Mouse (Mus musculus): Measurements from ENCODE around the gene 6330409D20Rik.
A peak's percentile ranks its signal among the peaks of the same experiment; 100 is the strongest.

6330409D20Rik gene

DNA sequence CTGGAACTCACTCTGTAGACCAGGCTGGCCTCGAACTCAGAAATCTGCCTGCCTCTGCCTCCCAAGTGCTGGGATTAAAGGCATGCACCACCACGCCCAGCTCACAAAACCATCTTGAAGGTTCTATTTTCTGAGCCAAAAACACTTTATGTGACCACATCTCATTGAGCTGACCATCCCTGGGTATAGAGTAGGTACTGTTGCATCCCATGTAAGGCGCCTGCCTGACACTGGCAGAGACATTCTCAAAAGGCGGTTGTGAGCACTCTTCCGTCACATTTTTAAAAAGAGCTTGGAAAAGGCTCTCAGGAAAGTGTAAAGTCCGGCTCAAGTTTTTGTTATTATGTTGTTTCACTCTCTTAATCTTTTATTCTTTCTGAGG is 15.8 kb upstream of the 6330409D20Rik start:
- no peak for DNase-seq

DNA sequence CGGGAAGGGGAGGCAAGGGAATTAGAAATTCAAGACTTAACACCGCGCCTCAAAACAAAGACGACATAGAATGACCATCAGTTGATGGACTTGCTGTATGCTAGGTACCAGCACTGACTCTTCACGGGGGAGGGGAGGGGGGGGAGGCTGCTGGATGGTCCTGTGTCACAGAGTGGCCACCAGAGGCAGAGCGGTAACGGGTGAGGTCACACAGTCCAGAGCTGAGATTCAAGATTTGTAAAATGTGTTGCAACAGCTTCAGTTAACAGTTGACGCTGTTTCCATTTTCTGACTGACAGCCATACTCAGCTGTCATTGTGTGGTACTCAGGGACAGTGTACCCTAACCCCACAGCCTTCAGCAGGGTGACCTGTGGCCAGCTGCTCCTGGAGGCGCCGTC is 11.4 kb upstream of the 6330409D20Rik start:
- no peak for DNase-seq

DNA sequence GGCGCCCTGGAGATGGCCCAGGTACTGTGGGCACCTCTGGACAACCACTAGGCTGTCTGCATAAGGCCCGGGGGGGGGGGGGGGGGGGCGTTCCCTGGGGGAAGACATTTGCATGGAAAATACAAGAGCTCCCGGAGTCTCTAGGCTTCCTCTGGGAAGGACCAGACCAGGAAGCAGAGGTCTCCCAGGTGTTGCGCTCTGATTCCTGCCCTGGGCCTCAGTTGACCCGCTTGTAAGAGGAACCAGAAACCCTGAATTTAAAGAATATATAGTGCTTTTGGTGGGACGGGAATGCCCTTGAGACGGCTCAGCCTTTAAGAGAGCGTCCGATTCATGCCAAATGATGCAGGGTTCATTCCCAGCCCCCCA is 10.8 kb upstream of the 6330409D20Rik start:
- DNase-seq, result no peak

- no peak for DNase-seq
Measured at GRCm38 (mm10) chr2:32750887-32751664, 10.3 kb upstream of the 6330409D20Rik start.

- DNase-seq, result no peak
Measured at GRCm38 (mm10) chr2:32750199-32750598, 9.4 kb upstream of the 6330409D20Rik start.

DNA sequence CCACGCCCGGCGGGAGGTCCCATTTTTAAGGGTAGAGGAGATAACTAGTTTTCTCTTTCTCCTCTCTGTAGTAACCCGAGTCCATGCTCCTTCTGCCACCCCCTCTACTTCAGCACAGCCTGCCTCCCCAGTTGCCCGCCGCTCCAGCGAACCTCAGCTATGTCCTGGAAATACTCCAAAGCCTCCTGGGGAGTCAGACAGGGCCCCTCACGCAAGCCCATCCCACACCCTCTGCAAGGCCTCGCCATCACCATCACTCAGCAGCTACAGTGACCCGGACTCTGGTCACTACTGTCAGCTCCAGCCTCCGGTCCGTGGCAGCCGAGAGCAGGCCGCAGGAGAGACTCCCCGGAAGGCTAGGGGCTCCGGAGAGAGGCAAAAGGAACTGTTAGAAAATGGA is 8.3 kb upstream of the 6330409D20Rik start:
- no peak for DNase-seq

DNA sequence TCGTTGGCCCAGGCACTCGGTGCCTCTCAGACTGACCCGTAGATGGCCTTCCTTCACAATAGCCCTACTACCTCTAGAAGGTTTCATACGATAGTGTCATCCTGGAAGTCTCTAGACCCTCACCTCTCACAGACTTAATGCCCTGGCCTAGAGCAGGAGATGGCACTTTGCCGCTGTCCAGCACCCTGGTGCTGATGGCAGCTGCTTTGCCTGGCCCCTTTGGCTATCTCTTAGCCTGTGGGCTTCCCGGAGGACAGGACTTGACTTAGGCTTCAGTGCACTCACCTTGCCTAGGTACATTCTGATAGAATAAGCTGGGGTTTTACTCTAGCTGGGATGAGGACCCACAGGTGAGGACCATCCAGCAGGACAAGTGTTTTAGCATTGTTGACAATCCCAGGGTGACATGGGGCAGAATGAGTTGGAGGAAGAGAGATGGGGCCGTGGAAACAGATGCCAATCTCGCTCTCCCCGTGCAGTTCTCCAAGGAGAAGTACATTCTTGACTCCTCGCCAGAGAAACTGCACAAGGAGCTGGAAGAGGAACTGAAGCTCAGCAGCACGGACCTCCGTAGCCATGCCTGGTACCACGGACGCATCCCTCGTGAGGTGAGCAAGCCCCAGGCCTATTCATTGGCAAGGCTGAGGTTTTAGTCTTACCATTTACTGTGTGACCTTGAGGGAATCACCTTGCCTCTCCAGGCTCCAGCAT is 3.6 kb upstream of the 6330409D20Rik start:
- DNase-seq, result no peak

DNA sequence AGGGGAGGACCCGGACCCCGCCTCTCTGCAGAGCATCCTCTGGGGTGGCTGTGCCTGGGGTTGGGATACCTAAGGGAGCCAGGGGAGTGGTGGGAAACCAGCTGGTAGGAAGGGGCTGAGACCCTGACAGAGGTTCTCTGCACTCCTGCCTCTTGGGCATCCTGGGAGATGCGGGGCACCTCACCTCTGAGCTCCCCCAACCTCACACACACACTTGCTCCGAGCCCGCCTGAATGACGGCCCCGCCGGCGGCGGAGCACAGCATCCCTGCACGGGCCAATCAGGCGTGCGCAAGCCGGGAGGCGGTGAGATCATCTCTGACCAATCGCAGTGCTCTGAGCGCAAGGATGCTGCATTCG is 1.3 kb upstream of the 6330409D20Rik start:
- peak; percentile 90 for DNase-seq

- peak; percentile 74 for DNase-seq
Measured at GRCm38 (mm10) chr2:32741273-32742172, 707 bp upstream of the 6330409D20Rik start.

- DNase-seq, result no peak
Measured at GRCm38 (mm10) chr2:32739311-32739710, 1.5 kb downstream of the 6330409D20Rik start.

DNA sequence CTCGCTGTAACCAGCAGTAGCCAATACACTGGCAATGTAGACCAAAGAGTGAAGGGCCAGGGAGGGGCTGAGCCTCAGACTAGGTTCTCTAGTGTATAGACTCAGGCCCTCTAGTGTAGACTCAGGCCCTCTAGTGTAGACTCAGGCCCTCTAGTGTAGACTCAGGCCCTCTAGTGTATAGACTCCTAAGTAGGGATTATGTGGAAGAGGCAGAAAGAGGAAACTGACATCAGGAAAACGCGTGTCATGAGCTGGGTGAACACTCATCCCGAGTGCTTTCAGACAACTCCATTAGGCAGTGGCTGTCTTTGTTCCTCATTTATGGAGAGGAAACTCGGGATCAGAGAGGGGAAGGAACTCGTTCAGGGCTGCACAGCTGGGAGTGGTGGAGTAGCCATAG is 3.8 kb downstream of the 6330409D20Rik start:
- no peak for DNase-seq

DNA sequence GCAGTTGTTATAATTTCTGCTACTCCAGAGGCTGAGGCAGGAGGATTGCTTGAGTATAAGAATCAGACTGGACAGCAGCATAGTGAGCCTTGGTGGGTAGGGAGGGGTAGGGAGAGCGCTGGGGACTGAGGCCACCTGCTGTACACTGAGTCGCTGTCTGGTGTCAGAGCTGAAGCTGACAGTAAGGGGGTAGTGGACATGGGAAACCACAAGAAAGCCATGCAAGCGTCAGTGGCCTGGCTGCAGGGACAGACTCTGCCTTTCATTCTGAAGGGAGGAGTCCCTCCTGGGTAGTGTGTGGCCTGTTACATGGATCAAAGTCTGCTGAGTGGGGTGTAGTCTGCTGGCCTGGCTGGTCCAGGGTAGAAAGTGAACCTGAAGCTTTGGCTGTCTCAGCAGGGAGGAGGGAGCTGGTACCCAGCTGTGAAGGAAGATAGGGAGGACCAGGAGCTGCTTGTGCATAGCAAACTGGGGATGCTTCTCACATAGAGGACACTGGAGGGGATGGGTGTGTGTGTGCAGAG is 4.4 kb downstream of the 6330409D20Rik start:
- no peak for DNase-seq

DNA sequence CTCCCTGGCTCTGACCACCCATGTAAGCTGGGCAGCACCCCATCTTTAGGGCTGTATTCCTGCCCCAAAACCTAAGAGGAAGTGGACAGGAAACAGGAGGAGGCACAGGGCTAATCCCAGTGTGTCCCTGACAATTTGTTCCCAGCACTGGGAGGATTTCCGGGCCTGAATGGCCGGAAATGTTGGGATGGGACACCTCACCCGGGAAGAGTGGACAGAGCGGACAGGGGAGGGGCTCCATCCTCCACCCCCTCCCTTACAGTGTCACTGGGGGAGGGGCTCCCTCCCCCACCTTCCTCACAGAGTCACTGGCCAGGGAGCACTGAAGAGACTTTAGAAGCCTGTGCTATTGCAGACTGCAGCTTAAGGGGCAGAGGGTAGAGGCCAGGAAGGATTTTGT is 5.9 kb downstream of the 6330409D20Rik start:
- no peak for DNase-seq

DNA sequence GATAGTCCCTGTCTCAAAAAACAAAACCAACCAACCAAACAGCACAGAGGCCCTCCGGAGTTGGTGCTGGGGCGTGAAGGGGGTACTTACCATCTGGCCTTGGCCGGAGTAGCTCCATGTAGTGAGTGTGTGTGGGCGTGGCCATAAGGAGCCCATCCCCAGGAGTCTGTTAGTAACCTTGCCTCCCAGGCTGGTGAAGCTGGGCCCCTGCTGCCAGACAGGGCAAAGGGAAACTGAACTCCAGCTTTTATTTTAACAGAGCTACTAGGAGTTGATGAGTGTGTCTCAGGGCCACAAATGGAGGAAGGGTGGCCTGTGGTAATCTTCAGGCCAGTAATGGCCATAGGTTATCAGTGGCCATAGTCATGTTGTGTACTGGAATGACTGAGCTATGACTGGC is 6.3 kb downstream of the 6330409D20Rik start:
- no peak for DNase-seq

DNA sequence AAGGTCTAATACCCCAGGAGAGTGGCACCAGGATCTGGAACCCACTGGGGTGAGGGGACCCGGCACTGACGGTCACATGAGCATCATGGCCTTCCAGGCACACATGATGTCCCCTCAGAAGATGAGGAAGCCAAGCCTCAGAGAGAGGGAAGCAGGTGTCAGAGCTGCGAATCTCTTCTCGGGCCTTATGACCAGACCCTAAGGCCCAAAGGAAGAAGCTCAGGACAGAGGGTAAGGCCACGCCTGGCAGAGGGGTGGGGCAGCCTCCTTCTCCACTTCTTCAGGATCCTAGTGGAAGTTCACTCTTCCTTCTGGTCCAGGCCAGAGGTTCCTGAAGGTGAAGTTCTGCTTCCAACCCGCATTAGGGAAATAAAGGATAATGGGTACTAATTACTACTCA is 8.1 kb downstream of the 6330409D20Rik start:
- DNase-seq, result no peak

- no peak for DNase-seq
Measured at GRCm38 (mm10) chr2:32731911-32732310, 8.9 kb downstream of the 6330409D20Rik start.

DNA sequence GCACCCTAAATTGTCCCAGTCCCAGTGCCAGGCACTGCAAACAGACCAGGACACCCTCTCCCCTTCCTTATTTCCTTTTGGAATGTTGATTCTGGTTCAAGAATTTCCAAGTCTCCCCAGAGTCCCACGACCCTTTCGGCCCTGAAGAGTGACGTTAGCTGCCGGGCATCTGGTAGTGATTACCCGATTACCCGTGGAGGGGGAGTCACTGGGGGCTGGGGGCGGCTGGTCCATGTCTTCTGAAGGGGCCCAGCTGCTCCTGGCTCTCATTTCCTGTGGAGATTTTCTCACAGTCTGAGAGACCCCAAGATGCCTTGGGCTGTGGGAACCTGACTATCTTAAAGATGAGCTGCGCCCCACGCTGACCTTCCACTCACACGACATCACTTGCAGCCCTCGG is 10.0 kb downstream of the 6330409D20Rik start:
- DNase-seq, result no peak

DNA sequence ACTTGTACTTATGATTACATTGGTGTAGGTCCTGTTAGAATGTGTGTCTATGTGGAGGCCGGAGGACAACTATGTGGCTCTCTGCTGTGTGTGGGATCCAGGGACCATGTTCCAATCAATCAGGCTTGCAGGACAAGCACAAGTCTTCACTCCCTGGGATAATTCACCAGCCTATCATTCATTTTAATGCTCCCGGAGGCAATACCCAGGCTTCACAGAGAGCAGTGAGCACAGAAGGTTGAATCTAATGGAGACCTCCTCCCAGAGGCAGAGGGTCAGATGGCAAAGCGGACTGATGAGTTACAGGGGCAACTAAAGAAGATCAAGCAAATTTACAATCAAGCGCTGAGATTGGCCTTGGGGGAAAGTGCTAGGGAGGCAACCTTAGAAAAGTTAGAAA is 11.3 kb downstream of the 6330409D20Rik start:
- DNase-seq, result no peak

GRCm38 (mm10) chr2:32728463-32728862 is 12.4 kb downstream of the 6330409D20Rik start:
- DNase-seq, result no peak

DNA sequence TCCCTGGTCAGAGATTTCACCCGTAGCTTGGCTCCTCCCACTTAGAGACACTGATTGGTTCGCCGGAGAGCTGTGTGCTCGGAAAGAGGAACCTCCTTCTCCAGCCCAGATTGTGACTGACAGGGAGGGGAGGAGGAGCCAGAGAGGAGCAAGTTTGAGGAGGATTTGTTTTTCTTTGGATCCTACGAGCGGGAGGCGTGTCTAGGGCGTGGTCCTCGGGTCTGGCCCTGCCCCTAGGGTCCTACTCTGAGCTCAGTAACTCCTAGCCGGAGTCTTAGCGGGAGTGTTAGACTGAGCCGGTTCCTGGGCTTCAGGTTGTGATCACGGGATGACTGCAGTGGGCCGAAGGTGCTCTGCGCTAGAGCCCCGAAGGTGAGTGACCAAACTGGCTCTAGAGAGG is 13.4 kb downstream of the 6330409D20Rik start:
- DNase-seq, result peak; percentile 93

DNA sequence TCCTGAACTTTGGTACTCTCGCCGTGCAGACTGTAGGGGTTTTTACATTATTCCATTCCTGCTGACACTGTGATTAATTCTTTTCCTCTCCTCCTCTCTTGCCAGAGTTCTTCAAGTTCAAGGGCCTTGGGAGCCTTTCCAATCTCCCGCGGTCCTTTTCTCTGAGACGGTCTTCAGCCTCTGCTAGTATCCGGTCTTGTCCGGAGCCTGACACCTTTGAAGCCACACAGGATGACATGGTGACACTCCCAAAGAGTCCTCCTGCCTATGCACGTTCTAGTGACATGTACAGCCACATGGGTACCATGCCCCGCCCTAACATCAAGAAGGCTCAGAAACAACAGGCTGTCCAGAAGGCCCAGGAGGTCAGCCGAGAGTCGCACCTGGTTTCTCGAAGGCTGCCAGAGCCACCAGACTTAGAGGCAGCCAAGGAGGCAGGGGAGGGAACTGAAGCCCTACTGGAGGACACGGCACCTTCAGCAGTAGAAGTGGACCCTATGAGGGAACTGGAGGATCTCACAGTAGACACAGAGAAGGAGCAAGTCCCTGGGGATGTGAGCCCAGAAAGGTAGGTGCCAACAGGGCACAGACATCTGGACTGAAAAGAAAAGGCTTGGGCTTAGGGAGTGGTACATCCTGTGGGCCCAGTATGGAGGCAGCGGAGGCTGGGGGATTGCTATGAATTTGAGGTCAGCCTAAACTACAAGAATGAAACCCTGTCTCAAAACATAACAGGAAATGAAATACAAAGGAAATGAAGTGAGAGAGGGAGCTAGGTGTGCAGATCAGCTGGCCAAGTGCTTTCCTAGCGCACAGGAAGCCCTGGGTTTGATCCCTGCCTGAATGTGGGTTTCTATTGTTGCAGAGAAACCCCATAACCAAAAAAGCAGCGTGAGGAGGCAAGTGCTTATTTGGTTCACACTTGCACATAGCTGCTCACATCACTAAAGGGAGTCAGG is 15.7 kb downstream of the 6330409D20Rik start:
- DNase-seq, result no peak

- DNase-seq, result no peak
Measured at GRCm38 (mm10) chr2:32724149-32724548, 16.7 kb downstream of the 6330409D20Rik start.

Measured in cerebellum, adult 9-10 months (tissue).